Mouse (Mus musculus) olfactory bulb, adult 2 months (tissue): ENCODE results near the gene Eps15l1. TPM values are rescaled to one million over a fixed set of nuclear protein-coding genes. Genes with fewer than 3 reads are reported as not detected.

Experiments
- H3K27ac ChIP-seq: fragments of 200-500 bp; 2 replicates; pipeline ENCODE4 v1.5.1; 2012; ENCODE audit warnings: low read depth, low read length; ENCODE audit not compliant: insufficient read depth
- H3K4me1 ChIP-seq: fragments of 200-500 bp; 2 replicates; pipeline ENCODE4 v1.6.1; 2012; ENCODE audit warnings: low read length; ENCODE audit not compliant: control insufficient read depth, insufficient read depth
- H3K4me3 ChIP-seq: fragments of 200-500 bp; 2 replicates; pipeline ENCODE4 v1.5.1; 2012; ENCODE audit warnings: mild to moderate bottlenecking, low read depth, low read length, moderate library complexity; ENCODE audit not compliant: insufficient read depth
- CTCF ChIP-seq: fragments of 200-500 bp; IDR thresholded peaks from 2 replicates; pipeline ENCODE4 v1.5.1; 2012; ENCODE audit warnings: low read depth, mild to moderate bottlenecking, low read length, moderate library complexity; ENCODE audit not compliant: insufficient read depth
- POLR2A ChIP-seq: fragments of 200-500 bp; IDR thresholded peaks from 2 replicates; pipeline ENCODE4 v1.6.1; 2012; ENCODE audit warnings: mild to moderate bottlenecking, low read depth, low read length, moderate library complexity; ENCODE audit not compliant: insufficient read depth
- WGBS: fragments of 180-500 bp; shearing (Covaris S2); methylation state at CpG from one replicate; pipeline ENCODE4 v1.1.7; 2018; 5-methylcytosine and 5-hydroxymethylcytosine counted together
- polyA plus RNA-seq: library from polyadenylated mRNA; stranded (reverse); fragments of >200 nt; gene quantifications from 2 replicates; pipeline ENCODE4 v1.2.4, GENCODE M21; 2012; ENCODE audit warnings: low replicate concordance; ENCODE audit not compliant: missing spikeins, insufficient read depth, insufficient read length

Eps15l1 gene
- polyA plus RNA-seq, 1 experiment, result 130 TPM

- H3K4me3 ChIP-seq, result no peak overlapping the region
- TF ChIP-seq CTCF (no peak), POLR2A (no peak)
- H3K27ac ChIP-seq, result no peak overlapping the region
- H3K4me1 ChIP-seq, result no peaks in the 10 kb centered on the region
- 90% methylated on average over 8 of the region's 8 CpGs for WGBS
These were observed 40.6 kb downstream of the Eps15l1 start for GRCm38 (mm10) chr8:72380656-72381055.

- no peak overlapping the region for H3K4me3 ChIP-seq
- TF ChIP-seq POLR2A (no peak), CTCF (no peak)
- no peaks in the 10 kb centered on the region for H3K4me1 ChIP-seq
- WGBS, result 90% methylated on average over 2 of the region's 2 CpGs
- no peak overlapping the region for H3K27ac ChIP-seq
These were observed 44.4 kb downstream of the Eps15l1 start for GRCm38 (mm10) chr8:72376900-72377299.

GRCm38 (mm10) chr8:72376309-72376708, 45.0 kb downstream of the Eps15l1 start:
- TF ChIP-seq POLR2A, result no peak
- no peak for TF ChIP-seq CTCF
- 92% methylated on average over 5 of the region's 5 CpGs for WGBS
- no peak overlapping the region for H3K27ac ChIP-seq
- no peaks in the 10 kb centered on the region for H3K4me1 ChIP-seq
- H3K4me3 ChIP-seq, result no peak overlapping the region

- no peak for TF ChIP-seq CTCF
- TF ChIP-seq POLR2A, result no peak
- H3K4me1 ChIP-seq, result no peaks in the 10 kb centered on the region
- WGBS, result 87% methylated on average over 5 of the region's 5 CpGs
- no peak overlapping the region for H3K27ac ChIP-seq
- no peak overlapping the region for H3K4me3 ChIP-seq
These were observed 46.1 kb downstream of the Eps15l1 start for GRCm38 (mm10) chr8:72375161-72375560.

GRCm38 (mm10) chr8:72372311-72372710, 48.9 kb downstream of the Eps15l1 start:
- 91% methylated on average over 4 of the region's 4 CpGs for WGBS
- Histone ChIP-seq H3K4me1 (no peaks in the 10 kb centered on the region), H3K27ac (no peak overlapping the region), H3K4me3 (no peak overlapping the region)
- TF ChIP-seq POLR2A, result no peak
- TF ChIP-seq CTCF, result no peak

DNA sequence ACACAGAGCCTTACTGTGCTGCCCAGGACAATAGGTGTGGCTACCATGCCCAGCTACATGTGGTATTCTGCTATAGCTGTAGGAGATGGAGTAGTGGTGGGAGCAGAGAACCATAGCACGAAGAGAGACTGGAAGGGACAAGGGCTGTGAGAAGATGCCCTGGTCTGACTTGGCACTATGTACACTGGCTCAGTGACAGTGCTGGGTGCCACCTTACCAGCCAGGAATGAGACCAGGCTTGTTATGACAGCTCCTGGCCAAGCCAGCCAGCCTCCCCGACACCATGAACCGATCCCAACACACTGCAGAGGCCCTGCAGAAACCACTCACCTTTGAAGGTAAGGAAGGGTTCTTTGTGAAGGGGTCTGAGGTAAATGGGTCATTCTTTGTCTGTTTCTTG, 49.9 kb downstream of the Eps15l1 start:
- WGBS, result 95% methylated on average over 3 of the region's 3 CpGs

DNA sequence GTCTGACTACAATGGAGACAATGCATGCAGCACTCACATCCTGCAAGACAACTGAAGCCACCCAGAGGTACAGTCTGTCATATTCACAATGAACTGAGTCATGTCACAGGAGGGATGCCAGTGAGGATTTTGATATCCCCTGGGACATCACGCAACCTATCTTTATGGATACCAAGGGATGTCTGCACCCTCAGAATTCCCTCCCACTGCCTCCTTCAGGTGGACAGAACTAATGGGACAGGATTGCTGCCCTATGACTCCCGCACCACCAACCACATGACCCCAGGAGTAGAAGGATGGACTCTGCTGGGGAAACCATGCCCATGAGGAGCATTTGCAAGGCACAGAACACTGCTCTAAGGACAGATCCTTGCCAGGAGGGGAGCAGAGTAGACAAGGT, 54.8 kb downstream of the Eps15l1 start:
- no peak overlapping the region for H3K27ac ChIP-seq
- no peak overlapping the region for H3K4me3 ChIP-seq
- 85% methylated on average over 2 of the region's 2 CpGs for WGBS
- TF ChIP-seq CTCF, result no peak
- TF ChIP-seq POLR2A, result no peak
- H3K4me1 ChIP-seq, result no peaks in the 10 kb centered on the region

More for the DNA sequence above, 49.9 kb downstream of the Eps15l1 start:
- H3K4me3 ChIP-seq, result no peak overlapping the region
- no peaks in the 10 kb centered on the region for H3K4me1 ChIP-seq
- TF ChIP-seq CTCF (no peak), POLR2A (no peak)
- no peak overlapping the region for H3K27ac ChIP-seq

- Histone ChIP-seq H3K4me1 (no peaks in the 10 kb centered on the region), H3K4me3 (no peak overlapping the region), H3K27ac (no peak overlapping the region)
- WGBS, result 5% methylated on average over 3 of the region's 3 CpGs
- TF ChIP-seq CTCF, result peak; percentile 75
- TF ChIP-seq POLR2A, result no peak
These were observed 55.4 kb downstream of the Eps15l1 start for GRCm38 (mm10) chr8:72365826-72366225.

- H3K27ac ChIP-seq, result no peak overlapping the region
- no peak overlapping the region for H3K4me3 ChIP-seq
- no peaks in the 10 kb centered on the region for H3K4me1 ChIP-seq
- TF ChIP-seq CTCF (no peak), POLR2A (no peak)
- WGBS, result 90% methylated on average over 2 of the region's 2 CpGs
These were observed 56.2 kb downstream of the Eps15l1 start for GRCm38 (mm10) chr8:72365016-72365415.

DNA sequence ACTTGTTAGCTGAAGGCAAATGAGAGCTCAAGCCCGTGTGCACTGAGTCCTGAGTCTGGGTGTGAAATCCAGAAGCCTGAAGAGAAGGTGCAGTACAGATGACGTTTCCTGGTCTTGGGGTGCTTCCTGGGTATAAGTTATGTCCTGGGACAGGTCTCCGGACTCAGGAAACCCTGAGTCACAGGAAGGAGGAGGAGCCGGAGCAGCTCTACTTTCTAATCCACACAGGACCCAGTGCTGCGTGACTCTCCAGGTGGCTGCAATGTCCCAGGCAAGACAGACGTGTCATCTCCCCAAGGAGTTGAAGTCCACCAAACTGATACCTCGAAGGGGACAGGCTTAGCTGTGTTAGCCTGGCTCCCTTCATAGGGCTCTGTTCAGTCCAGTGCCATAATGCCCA, 57.8 kb downstream of the Eps15l1 start:
- Histone ChIP-seq H3K4me1 (no peaks in the 10 kb centered on the region), H3K27ac (no peak overlapping the region), H3K4me3 (no peak overlapping the region)
- 83% methylated on average over 7 of the region's 7 CpGs for WGBS
- no peak for TF ChIP-seq POLR2A
